Mouse (Mus musculus): ENCODE results near the gene Adamts17.

Adamts17 gene

GRCm38 (mm10) chr7:66846582-66846981 is 7.0 kb downstream of the Adamts17 start:
- no peak for DNase-seq (ENCODE audit: low spot score in 2 of 2)

- no peak for DNase-seq (ENCODE audit: low spot score in 2 of 2)
These were observed 7.8 kb downstream of the Adamts17 start for GRCm38 (mm10) chr7:66847299-66847698.

GRCm38 (mm10) chr7:66849316-66849715 is 9.8 kb downstream of the Adamts17 start:
- no peak for DNase-seq (ENCODE audit: low spot score in 2 of 2)

GRCm38 (mm10) chr7:66852164-66852563 is 12.6 kb downstream of the Adamts17 start:
- no peak for DNase-seq (ENCODE audit: low spot score in 2 of 2)

- DNase-seq (ENCODE audit: low spot score in 2 of 2), result no peak
These were observed 18.1 kb downstream of the Adamts17 start for GRCm38 (mm10) chr7:66857610-66858009.

- no peak for DNase-seq (ENCODE audit: low spot score in 2 of 2)
These were observed 18.9 kb downstream of the Adamts17 start for GRCm38 (mm10) chr7:66858247-66859075.

GRCm38 (mm10) chr7:66859220-66859619 is 19.7 kb downstream of the Adamts17 start:
- DNase-seq (ENCODE audit: low spot score in 2 of 2), result no peak

- peak; percentile 48 to 50 for DNase-seq (ENCODE audit: low spot score in 2 of 2)
These were observed 27.6 kb downstream of the Adamts17 start for GRCm38 (mm10) chr7:66866944-66867718.

- peak; percentile 64 to 74 for DNase-seq (ENCODE audit: low spot score in 2 of 2)
These were observed 28.4 kb downstream of the Adamts17 start for GRCm38 (mm10) chr7:66867719-66868501.

- no peak for DNase-seq (ENCODE audit: low spot score in 2 of 2)
These were observed 32.0 kb downstream of the Adamts17 start for GRCm38 (mm10) chr7:66871520-66871919.

- DNase-seq (ENCODE audit: low spot score in 2 of 2), result no peak
These were observed 32.5 kb downstream of the Adamts17 start for GRCm38 (mm10) chr7:66871940-66872511.

GRCm38 (mm10) chr7:66873235-66873634 is 33.7 kb downstream of the Adamts17 start:
- DNase-seq (ENCODE audit: low spot score in 2 of 2), result no peak

GRCm38 (mm10) chr7:66891431-66891830 is 51.9 kb downstream of the Adamts17 start:
- DNase-seq (ENCODE audit: low spot score in 2 of 2), result no peak

- DNase-seq (ENCODE audit: low spot score in 2 of 2), result no peak
These were observed 52.6 kb downstream of the Adamts17 start for GRCm38 (mm10) chr7:66892096-66892495.

- no peak for DNase-seq (ENCODE audit: low spot score in 2 of 2)
These were observed 62.8 kb downstream of the Adamts17 start for GRCm38 (mm10) chr7:66902376-66902775.

GRCm38 (mm10) chr7:66903014-66903413 is 63.5 kb downstream of the Adamts17 start:
- no peak for DNase-seq (ENCODE audit: low spot score in 2 of 2)

GRCm38 (mm10) chr7:66905941-66906340 is 66.4 kb downstream of the Adamts17 start:
- DNase-seq (ENCODE audit: low spot score in 2 of 2), result no peak

GRCm38 (mm10) chr7:66912866-66913265 is 73.3 kb downstream of the Adamts17 start:
- peak in 1 of 2 experiments; percentile 10 for DNase-seq (ENCODE audit: low spot score in 2 of 2)

GRCm38 (mm10) chr7:66923595-66923994 is 84.1 kb downstream of the Adamts17 start:
- DNase-seq (ENCODE audit: low spot score in 2 of 2), result no peak

- no peak for DNase-seq (ENCODE audit: low spot score in 2 of 2)
These were observed 84.6 kb downstream of the Adamts17 start for GRCm38 (mm10) chr7:66924104-66924503.

GRCm38 (mm10) chr7:66929263-66929662 is 89.7 kb downstream of the Adamts17 start:
- no peak for DNase-seq (ENCODE audit: low spot score in 2 of 2)

GRCm38 (mm10) chr7:66931291-66931690 is 91.8 kb downstream of the Adamts17 start:
- DNase-seq (ENCODE audit: low spot score in 2 of 2), result no peak

All from frontal cortex, postnatal 36 days (tissue).